In the genomic region with DNA sequence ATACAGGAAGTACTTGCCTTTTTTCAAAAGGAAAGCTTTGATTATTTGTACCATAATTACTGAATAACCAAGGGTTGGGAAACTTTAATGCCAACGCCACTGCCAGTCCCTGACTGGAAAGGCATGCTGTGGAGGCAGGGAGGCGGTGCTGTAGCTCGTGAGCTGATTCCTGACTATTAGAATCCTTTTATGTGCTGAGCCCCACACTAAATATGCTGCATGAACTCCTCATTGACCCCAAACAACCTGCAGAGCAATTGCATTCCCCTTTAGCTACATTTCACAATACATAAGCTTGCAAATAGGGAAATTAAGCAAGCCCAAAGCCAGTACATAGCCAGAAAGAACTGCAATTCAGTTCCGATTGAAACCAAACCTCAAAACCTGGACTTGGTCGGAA, we compare ENCODE assay signal across 16 mouse cellular contexts.
"Had no signal": no experiment of that assay in that cellular context is flagged by ENCODE, and none has a peak within 500 bp of the region (broad histone marks: within the 10 kb centered on the region; RNA-seq: fewer than 3 reads in every experiment).

No protein-coding gene starts in this region.

- ATAC-seq: intestine, postnatal 0 days; lung, postnatal 0 days; midbrain, embryonic 13.5 days; midbrain, embryonic 16.5 days had no signal

- H3K4me1 ChIP-seq: liver, embryonic 13.5 days; megakaryocyte, embryonic 14.5 days had no signal

- H3K4me3 ChIP-seq: layer of hippocampus, adult 2 months; liver, embryonic 13.5 days; megakaryocyte, embryonic 14.5 days; midbrain, embryonic 10.5 days; midbrain, embryonic 13.5 days had no signal

- DNase-seq: kidney, adult 2 months; kidney, postnatal 25 days; layer of hippocampus, adult 9-11 months; liver, embryonic 13.5 days; lung, embryonic 14.5 days; lung, postnatal 4 days; thymus, adult 18-20 months; thymus, postnatal 4 days had no signal

- H3K27me3 ChIP-seq: liver, embryonic 13.5 days; megakaryocyte, embryonic 14.5 days; midbrain, embryonic 13.5 days had no signal

- H3K27ac ChIP-seq: kidney, postnatal 0 days; layer of hippocampus, adult 2 months; liver, embryonic 13.5 days; midbrain, embryonic 10.5 days; midbrain, embryonic 13.5 days had no signal

- H3K9ac ChIP-seq: liver, embryonic 13.5 days; lung, embryonic 14.5 days; midbrain, embryonic 13.5 days had no signal

- H3K36me3 ChIP-seq: liver, embryonic 13.5 days; midbrain, embryonic 10.5 days; midbrain, embryonic 13.5 days had no signal

- H3K9me3 ChIP-seq: liver, embryonic 13.5 days; midbrain, embryonic 10.5 days; midbrain, embryonic 13.5 days had no signal
